Mouse (Mus musculus): ENCODE data around the gene Dcp1a. TPM values are rescaled to one million over a fixed set of nuclear protein-coding genes. Genes with fewer than 3 reads are reported as not detected.

The Dcp1a gene
- total and polyA plus RNA-seq, 3 experiments = 18.3 to 26.9 (median 20.1) TPM

DNA sequence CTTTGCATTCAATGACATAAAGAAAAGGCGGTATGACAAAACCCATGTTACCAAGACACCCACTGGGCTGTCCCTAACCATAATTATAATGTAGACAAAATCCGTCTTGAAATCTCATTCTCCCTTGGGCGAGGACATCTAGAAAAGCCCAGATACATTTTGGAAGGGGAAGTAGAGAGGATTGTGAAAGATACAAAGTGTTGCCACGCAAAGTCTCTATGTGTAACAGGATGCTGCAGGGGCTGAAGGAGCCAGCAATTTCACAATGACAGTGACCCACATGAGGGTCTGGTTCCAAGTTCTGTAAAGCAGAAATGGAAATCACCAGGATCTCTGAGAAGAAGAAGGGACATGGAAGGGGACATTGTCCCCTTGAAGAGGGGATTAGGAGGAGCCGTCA lies 44.0 kb upstream of the Dcp1a start:
- no peaks in the 10 kb centered on the region for H3K79me2 ChIP-seq (replicated peaks; ENCODE audit: control insufficient read depth, extremely low read depth, insufficient read depth, poor library complexity, severe bottlenecking)
- in situ Hi-C loops (cut with MboI; ENCODE audit: low pct_ligation_motif_present, low pct_unique_long_range_greater_than_20kb, low sequenced_read_pairs) (no loop called here), dilution Hi-C loops (cut with MboI; ENCODE audit: extremely low pct_ligation_motif_present, extremely low pct_unique_long_range_greater_than_20kb, low sequenced_read_pairs) (no loop called here)
- H3K27ac ChIP-seq (ENCODE audit: insufficient read depth, low read depth) = no peak overlapping the region
- H3K4me2 ChIP-seq (ENCODE audit: insufficient read depth, low read depth, poor library complexity, severe bottlenecking) = no peak overlapping the region
- H3K4me1 ChIP-seq (ENCODE audit: control insufficient read depth in 1 of 2, insufficient read depth in 2 of 2) = no peaks in the 10 kb centered on the region
- TF ChIP-seq MAZ (IDR thresholded peaks at IDR 0.05; ENCODE audit: low read depth, low read length) = no peak
- no peak for TF ChIP-seq SIN3A (IDR thresholded peaks at IDR 0.05; ENCODE audit: low read length)
- no peak for TF ChIP-seq PAX5 (IDR thresholded peaks at IDR 0.05; ENCODE audit: low read length)
- no peak for TF ChIP-seq IRF4 (IDR thresholded peaks at IDR 0.05; ENCODE audit: low read depth, low read length)
- no peak for TF ChIP-seq RAD21 (IDR thresholded peaks at IDR 0.05; ENCODE audit: low read depth, low read length)
- no peak for TF ChIP-seq NELFE (IDR thresholded peaks at IDR 0.05; ENCODE audit: low read depth, low read length)
- TF ChIP-seq USF1 (IDR thresholded peaks at IDR 0.05; ENCODE audit: low read depth, low read length) = no peak
- TF ChIP-seq BHLHE40 (IDR thresholded peaks at IDR 0.05; ENCODE audit: low read depth, low read length) = no peak
- TF ChIP-seq E2F4 (IDR thresholded peaks at IDR 0.05; ENCODE audit: insufficient replicate concordance, low read depth, low read length) = no peak
- no peak for TF ChIP-seq MXI1 (IDR thresholded peaks at IDR 0.05; ENCODE audit: low read depth, low read length)
- TF ChIP-seq MAX (IDR thresholded peaks at IDR 0.05; ENCODE audit: low read length) = no peak
- TF ChIP-seq ELF1 (IDR thresholded peaks at IDR 0.05; ENCODE audit: low read depth, low read length) = no peak
- TF ChIP-seq JUN (IDR thresholded peaks at IDR 0.05; ENCODE audit: insufficient read depth, low read depth, low read length) = no peak
- no peak for TF ChIP-seq ZKSCAN1 (IDR thresholded peaks at IDR 0.05; ENCODE audit: borderline replicate concordance, low read depth, low read length)
- no peak for TF ChIP-seq POLR2AphosphoS2 (IDR thresholded peaks at IDR 0.05; ENCODE audit: low read depth, low read length)
- no peak for TF ChIP-seq TBP (conservative IDR thresholded peaks at IDR 0.05; ENCODE audit: low read depth, low read length)
- no peak for TF ChIP-seq MEF2A (IDR thresholded peaks at IDR 0.05; ENCODE audit: borderline replicate concordance, low read depth, low read length)
- TF ChIP-seq POLR2A (IDR thresholded peaks at IDR 0.05; ENCODE audit: low read depth, low read length) = no peak
- no peak for TF ChIP-seq ZMIZ1 (IDR thresholded peaks at IDR 0.05; ENCODE audit: low read depth, low read length)
- no peaks in the 10 kb centered on the region for H3K36me3 ChIP-seq (replicated peaks in 1 of 2; ENCODE audit: control insufficient read depth in 1 of 2, insufficient read depth in 1 of 2, low read length in 1 of 2)
- H3K9me3 ChIP-seq (replicated peaks; ENCODE audit: low read length) = peaks cover 3% of the 10 kb centered on the region
- DNase-seq (ENCODE audit: extremely low read depth) = no peak
- H3K27me3 ChIP-seq (replicated peaks) = no peaks in the 10 kb centered on the region
- H3K4me3 ChIP-seq (replicated peaks in 1 of 3; ENCODE audit: low read depth in 2 of 3, low read length in 2 of 3, poor library complexity in 1 of 3) = no peak overlapping the region
- H3K9ac ChIP-seq (ENCODE audit: insufficient read depth, low read depth) = no peak overlapping the region

GRCm38 (mm10) chr14:30439915-30440314 lies 39.4 kb upstream of the Dcp1a start:
- in situ Hi-C loops (cut with MboI; ENCODE audit: low pct_ligation_motif_present, low pct_unique_long_range_greater_than_20kb, low sequenced_read_pairs) = no loop called here
- Histone ChIP-seq H3K9ac (ENCODE audit: insufficient read depth, low read depth) (no peak overlapping the region), H3K4me1 (ENCODE audit: control insufficient read depth in 1 of 2, insufficient read depth in 2 of 2) (no peaks in the 10 kb centered on the region), H3K4me2 (ENCODE audit: insufficient read depth, low read depth, poor library complexity, severe bottlenecking) (no peak overlapping the region), H3K4me3 (replicated peaks in 1 of 3; ENCODE audit: low read depth in 2 of 3, low read length in 2 of 3, poor library complexity in 1 of 3) (no peak overlapping the region), H3K27ac (ENCODE audit: insufficient read depth, low read depth) (no peak overlapping the region), H3K9me3 (replicated peaks; ENCODE audit: low read length) (peaks cover 3% of the 10 kb centered on the region), H3K79me2 (replicated peaks; ENCODE audit: control insufficient read depth, extremely low read depth, insufficient read depth, poor library complexity, severe bottlenecking) (no peaks in the 10 kb centered on the region), H3K36me3 (replicated peaks in 1 of 2; ENCODE audit: control insufficient read depth in 1 of 2, insufficient read depth in 1 of 2, low read length in 1 of 2) (no peaks in the 10 kb centered on the region), H3K27me3 (replicated peaks) (no peaks in the 10 kb centered on the region)
- no peak for DNase-seq (ENCODE audit: extremely low read depth)
- TF ChIP-seq ZNF384 (IDR thresholded peaks at IDR 0.05; ENCODE audit: low read depth, low read length) (no peak), RAD21 (IDR thresholded peaks at IDR 0.05; ENCODE audit: low read depth, low read length) (no peak), TBP (conservative IDR thresholded peaks at IDR 0.05; ENCODE audit: low read depth, low read length) (no peak), CHD2 (IDR thresholded peaks at IDR 0.05; ENCODE audit: low read length) (no peak), JUN (IDR thresholded peaks at IDR 0.05; ENCODE audit: insufficient read depth, low read depth, low read length) (no peak), JUND (conservative IDR thresholded peaks at IDR 0.05; ENCODE audit: low read depth, low read length) (no peak), IRF4 (IDR thresholded peaks at IDR 0.05; ENCODE audit: low read depth, low read length) (no peak), USF2 (conservative IDR thresholded peaks at IDR 0.05; ENCODE audit: low read depth, low read length) (no peak), RCOR1 (conservative IDR thresholded peaks at IDR 0.05; ENCODE audit: low read depth, low read length) (no peak), MAX (IDR thresholded peaks at IDR 0.05; ENCODE audit: low read length) (no peak), HCFC1 (IDR thresholded peaks at IDR 0.05; ENCODE audit: low read depth, low read length) (no peak), TCF12 (IDR thresholded peaks at IDR 0.05; ENCODE audit: low read depth, low read length) (no peak), ETS1 (conservative IDR thresholded peaks at IDR 0.05; ENCODE audit: low read depth, low read length) (no peak), GABPA (IDR thresholded peaks at IDR 0.05; ENCODE audit: insufficient replicate concordance, low read depth, low read length) (no peak), SMC3 (IDR thresholded peaks at IDR 0.05; ENCODE audit: low read depth, low read length) (no peak), E2F4 (IDR thresholded peaks at IDR 0.05; ENCODE audit: insufficient replicate concordance, low read depth, low read length) (no peak), PAX5 (IDR thresholded peaks at IDR 0.05; ENCODE audit: low read length) (no peak), ZMIZ1 (IDR thresholded peaks at IDR 0.05; ENCODE audit: low read depth, low read length) (no peak), NRF1 (IDR thresholded peaks at IDR 0.05; ENCODE audit: low read depth, low read length) (no peak)
- dilution Hi-C loops (cut with MboI; ENCODE audit: extremely low pct_ligation_motif_present, extremely low pct_unique_long_range_greater_than_20kb, low sequenced_read_pairs) = no loop called here
